Mouse (Mus musculus) adrenal gland, postnatal 4 days (tissue): Measurements from ENCODE around the gene Xrcc1. TPM values are rescaled to one million over a fixed set of nuclear protein-coding genes. Genes with fewer than 3 reads are reported as not detected.
"Not testable (repeated sequence)": the region's sequence is repeated elsewhere in the genome, so short reads cannot be mapped to it uniquely, and the experiment has no call there.

Experiments
- DNase-seq, 2 experiments: peaks; one replicate each; pipeline ENCODE4 v3.0.0; 2021 to 2022; ENCODE audit warnings: low spot score in 2 of 2, mixed read lengths in 2 of 2
- total RNA-seq, 2 experiments: library from RNA; stranded (reverse); gene quantifications; 2 replicates each; pipeline ENCODE4 v1.2.3; 2021

The Xrcc1 gene
- total RNA-seq, 2 experiments from 2014 or later = 56.8 to 64.4 TPM

GRCm38 (mm10) chr7:24598121-24598520 is 52.0 kb downstream of the Xrcc1 start:
- no peak for DNase-seq

GRCm38 (mm10) chr7:24599211-24600067 is 53.4 kb downstream of the Xrcc1 start:
- no peak for DNase-seq

- peak; percentile 88 to 94 for DNase-seq
Observed at GRCm38 (mm10) chr7:24600941-24601597, 55.0 kb downstream of the Xrcc1 start.

GRCm38 (mm10) chr7:24605561-24605960 is 59.5 kb downstream of the Xrcc1 start:
- DNase-seq = no peak

GRCm38 (mm10) chr7:24606046-24606445 is 60.0 kb downstream of the Xrcc1 start:
- DNase-seq = no peak

- DNase-seq = peak in 1 of 2 experiments; percentile 29
Observed at GRCm38 (mm10) chr7:24608017-24608416, 61.9 kb downstream of the Xrcc1 start.

GRCm38 (mm10) chr7:24608561-24608960 is 62.5 kb downstream of the Xrcc1 start:
- DNase-seq = no peak

GRCm38 (mm10) chr7:24610144-24610878 is 64.2 kb downstream of the Xrcc1 start, which contains the start of gene Phldb3:
Gene Phldb3 (plus strand): TSS chr7:24610763.
- no peak for DNase-seq

GRCm38 (mm10) chr7:24610879-24611494 is 64.9 kb downstream of the Xrcc1 start:
- peak; percentile 73 to 83 for DNase-seq

- no peak for DNase-seq
Observed at GRCm38 (mm10) chr7:24611709-24612108, 65.6 kb downstream of the Xrcc1 start.

- no peak for DNase-seq
Observed at GRCm38 (mm10) chr7:24612308-24612910, 66.3 kb downstream of the Xrcc1 start.

GRCm38 (mm10) chr7:24614816-24615215 is 68.7 kb downstream of the Xrcc1 start:
- DNase-seq = no peak

- no peak for DNase-seq
Observed at GRCm38 (mm10) chr7:24617763-24618162, 71.7 kb downstream of the Xrcc1 start.

- DNase-seq = not testable (repeated sequence)
Observed at GRCm38 (mm10) chr7:24618374-24618773, 72.3 kb downstream of the Xrcc1 start.

- DNase-seq = no peak
Observed at GRCm38 (mm10) chr7:24619671-24620397, 73.7 kb downstream of the Xrcc1 start.

- no peak for DNase-seq
Observed at GRCm38 (mm10) chr7:24621193-24621592, 75.1 kb downstream of the Xrcc1 start.

GRCm38 (mm10) chr7:24622967-24623366 is 76.9 kb downstream of the Xrcc1 start:
- DNase-seq = no peak
